Mouse (Mus musculus) megakaryocyte, embryonic 14.5 days (primary cell): ENCODE data around the gene Cenpu.

Source experiments
- FLI1 ChIP-seq: IDR thresholded peaks from 2 replicates; pipeline ENCODE4 v1.6.1; 2012; ENCODE audit warnings: low read length, inconsistent platforms, mixed read lengths
- GATA1 ChIP-seq: IDR thresholded peaks from 3 replicates; pipeline ENCODE4 v1.6.1; 2012; ENCODE audit warnings: mixed read lengths, low read length, inconsistent platforms, borderline replicate concordance

DNA sequence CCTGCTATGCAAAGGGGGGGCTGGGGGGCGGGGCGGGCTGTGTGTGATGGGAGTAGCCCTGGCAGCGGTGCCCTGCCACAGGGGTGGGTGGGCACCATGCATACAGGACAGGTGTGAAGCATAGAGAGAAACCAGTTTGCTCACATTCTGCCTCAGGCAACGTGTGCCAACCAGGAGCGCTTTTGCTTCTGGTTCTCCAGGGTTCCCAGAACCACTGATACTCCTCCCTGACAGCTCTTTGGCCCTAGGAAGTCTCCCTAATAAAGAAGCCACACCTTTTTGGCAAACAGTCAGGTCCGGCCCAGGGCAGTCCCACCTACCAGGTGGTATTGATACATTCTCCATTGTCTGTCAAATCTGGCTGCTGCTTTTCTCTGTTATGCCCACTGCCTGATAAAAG is 8.2 kb upstream of the Cenpu start:
- TF ChIP-seq FLI1, result no peak
- TF ChIP-seq GATA1, result no peak
